Mouse (Mus musculus): ENCODE results near the gene Tmed4. TPM values are rescaled to one million over a fixed set of nuclear protein-coding genes. Genes with fewer than 3 reads are reported as not detected.

The Tmed4 gene
- polyA plus RNA-seq, 1 experiment from 2014 or later = 87.9 TPM

GRCm38 (mm10) chr11:6294632-6295031, 20.0 kb upstream of the Tmed4 start:
- WGBS = 86% methylated on average over 4 of the region's 4 CpGs
- no peak overlapping the region for H3K4me2 ChIP-seq
- no peak overlapping the region for H3K27ac ChIP-seq (ENCODE audit: poor library complexity, severe bottlenecking)
- H3K4me3 ChIP-seq = no peak overlapping the region
- H3K9me3 ChIP-seq (replicated peaks) = no peaks in the 10 kb centered on the region
- no peaks in the 10 kb centered on the region for H3K27me3 ChIP-seq (replicated peaks)
- H3K9ac ChIP-seq = no peak overlapping the region
- peak; percentile 49 for ATAC-seq (ENCODE audit: insufficient number of reproducible peaks, low FRiP score)
- H3K36me3 ChIP-seq = peaks cover 31% of the 10 kb centered on the region
- peaks cover 14% of the 10 kb centered on the region for H3K4me1 ChIP-seq (replicated peaks)

- ATAC-seq (ENCODE audit: insufficient number of reproducible peaks, low FRiP score) = no peak
- no peak overlapping the region; the same call in 1 of the 2 replicates for H3K27ac ChIP-seq (ENCODE audit: poor library complexity, severe bottlenecking)
- no peak overlapping the region for H3K9ac ChIP-seq
- H3K4me1 ChIP-seq (replicated peaks) = peaks cover 14% of the 10 kb centered on the region
- no peak overlapping the region for H3K4me3 ChIP-seq
- 92% methylated on average over 2 of the region's 2 CpGs for WGBS
- peak overlapping the region; percentile 8 for H3K4me2 ChIP-seq
- peaks cover 21% of the 10 kb centered on the region for H3K36me3 ChIP-seq
- H3K27me3 ChIP-seq (replicated peaks) = no peaks in the 10 kb centered on the region
- no peaks in the 10 kb centered on the region for H3K9me3 ChIP-seq (replicated peaks)
Measured at GRCm38 (mm10) chr11:6293601-6294000, 18.9 kb upstream of the Tmed4 start.

- WGBS = 89% methylated on average over 4 of the region's 4 CpGs
- Histone ChIP-seq H3K9me3 (replicated peaks) (no peaks in the 10 kb centered on the region), H3K36me3 (peaks cover 15% of the 10 kb centered on the region), H3K4me2 (peak overlapping the region; percentile 68), H3K27ac (ENCODE audit: poor library complexity, severe bottlenecking) (peak overlapping the region; percentile 94; the same call in 1 of the 2 replicates), H3K4me3 (peak overlapping the region; percentile 83), H3K9ac (no peak overlapping the region), H3K4me1 (replicated peaks) (peaks cover 14% of the 10 kb centered on the region), H3K27me3 (replicated peaks) (no peaks in the 10 kb centered on the region)
- no peak for ATAC-seq (ENCODE audit: insufficient number of reproducible peaks, low FRiP score)
Measured at GRCm38 (mm10) chr11:6292988-6293349, 18.3 kb upstream of the Tmed4 start.

- peak overlapping the region; percentile 68 for H3K4me2 ChIP-seq
- ATAC-seq (ENCODE audit: insufficient number of reproducible peaks, low FRiP score) = peak; percentile 23
- 9% methylated on average over 33 of the region's 33 CpGs for WGBS
- H3K9me3 ChIP-seq (replicated peaks) = no peaks in the 10 kb centered on the region
- peak overlapping the region; percentile 89 for H3K9ac ChIP-seq
- H3K27ac ChIP-seq (ENCODE audit: poor library complexity, severe bottlenecking) = peak overlapping the region; percentile 94
- peaks cover 14% of the 10 kb centered on the region for H3K4me1 ChIP-seq (replicated peaks)
- no peaks in the 10 kb centered on the region for H3K27me3 ChIP-seq (replicated peaks)
- peak overlapping the region; percentile 83 for H3K4me3 ChIP-seq
- H3K36me3 ChIP-seq = peaks cover 9% of the 10 kb centered on the region
Measured at GRCm38 (mm10) chr11:6292116-6292987, 17.7 kb upstream of the Tmed4 start.

GRCm38 (mm10) chr11:6291401-6292115, 16.9 kb upstream of the Tmed4 start, which contains the start of gene Ogdh:
TSS of gene Ogdh (plus strand) at chr11:6291633.
- no peaks in the 10 kb centered on the region for H3K27me3 ChIP-seq (replicated peaks)

GRCm38 (mm10) chr11:6290883-6291282, 16.2 kb upstream of the Tmed4 start:
- Histone ChIP-seq H3K36me3 (no peaks in the 10 kb centered on the region), H3K4me3 (peak overlapping the region; percentile 83), H3K4me1 (replicated peaks) (peaks cover 14% of the 10 kb centered on the region), H3K27ac (ENCODE audit: poor library complexity, severe bottlenecking) (peak overlapping the region; percentile 94), H3K27me3 (replicated peaks) (no peaks in the 10 kb centered on the region), H3K4me2 (peak overlapping the region; percentile 68), H3K9me3 (replicated peaks) (no peaks in the 10 kb centered on the region), H3K9ac (peak overlapping the region; percentile 89)
- no peak for ATAC-seq (ENCODE audit: insufficient number of reproducible peaks, low FRiP score)
- WGBS = 24% methylated on average over 3 of the region's 3 CpGs

More at GRCm38 (mm10) chr11:6291401-6292115, 16.9 kb upstream of the Tmed4 start, which contains the start of gene Ogdh:
- ATAC-seq (ENCODE audit: insufficient number of reproducible peaks, low FRiP score) = peak; percentile 96
- peaks cover 14% of the 10 kb centered on the region for H3K4me1 ChIP-seq (replicated peaks)
- peak within 1 kb of the TSS; percentile 83 for H3K4me3 ChIP-seq
- under 1% methylated on average over 77 of the region's 77 CpGs for WGBS
- peak within 1 kb of the TSS; percentile 89 for H3K9ac ChIP-seq
- H3K4me2 ChIP-seq = peak within 1 kb of the TSS; percentile 68
- H3K36me3 ChIP-seq = peaks cover under 1% of the 10 kb centered on the region; the same call in 1 of the 2 replicates
- H3K27ac ChIP-seq (ENCODE audit: poor library complexity, severe bottlenecking) = peak within 1 kb of the TSS; percentile 94
- no peaks in the 10 kb centered on the region for H3K9me3 ChIP-seq (replicated peaks)

GRCm38 (mm10) chr11:6290138-6290537, 15.5 kb upstream of the Tmed4 start:
- ATAC-seq (ENCODE audit: insufficient number of reproducible peaks, low FRiP score) = no peak
- WGBS = 84% methylated on average over 3 of the region's 3 CpGs
- no peak overlapping the region for H3K9ac ChIP-seq
- no peaks in the 10 kb centered on the region for H3K36me3 ChIP-seq
- no peaks in the 10 kb centered on the region for H3K9me3 ChIP-seq (replicated peaks)
- H3K4me3 ChIP-seq = no peak overlapping the region
- H3K4me2 ChIP-seq = no peak overlapping the region
- no peaks in the 10 kb centered on the region for H3K27me3 ChIP-seq (replicated peaks)
- H3K4me1 ChIP-seq (replicated peaks) = peaks cover 14% of the 10 kb centered on the region
- no peak overlapping the region for H3K27ac ChIP-seq (ENCODE audit: poor library complexity, severe bottlenecking)

- Histone ChIP-seq H3K36me3 (no peaks in the 10 kb centered on the region), H3K4me1 (replicated peaks) (no peaks in the 10 kb centered on the region), H3K27ac (ENCODE audit: poor library complexity, severe bottlenecking) (no peak overlapping the region), H3K9ac (no peak overlapping the region), H3K4me2 (no peak overlapping the region), H3K27me3 (replicated peaks) (no peaks in the 10 kb centered on the region), H3K4me3 (no peak overlapping the region), H3K9me3 (replicated peaks) (peaks cover 9% of the 10 kb centered on the region; the same call in 1 of the 2 replicates)
- 68% methylated on average over 3 of the region's 3 CpGs for WGBS
- ATAC-seq (ENCODE audit: insufficient number of reproducible peaks, low FRiP score) = no peak
Measured at GRCm38 (mm10) chr11:6282940-6283339, 8.3 kb upstream of the Tmed4 start.

GRCm38 (mm10) chr11:6276466-6276865, 1.8 kb upstream of the Tmed4 start:
- peaks cover 17% of the 10 kb centered on the region for H3K4me1 ChIP-seq (replicated peaks)
- H3K27me3 ChIP-seq (replicated peaks) = no peaks in the 10 kb centered on the region
- 80% methylated on average over 3 of the region's 3 CpGs for WGBS
- no peak overlapping the region for H3K4me3 ChIP-seq
- no peak overlapping the region for H3K9ac ChIP-seq
- no peak overlapping the region for H3K27ac ChIP-seq (ENCODE audit: poor library complexity, severe bottlenecking)
- peaks cover 16% of the 10 kb centered on the region for H3K36me3 ChIP-seq
- H3K4me2 ChIP-seq = no peak overlapping the region
- peaks cover 9% of the 10 kb centered on the region; the same call in 1 of the 2 replicates for H3K9me3 ChIP-seq (replicated peaks)
- no peak for ATAC-seq (ENCODE audit: insufficient number of reproducible peaks, low FRiP score)

- Histone ChIP-seq H3K4me1 (replicated peaks) (peaks cover 17% of the 10 kb centered on the region), H3K4me3 (peak overlapping the region; percentile 94), H3K27ac (ENCODE audit: poor library complexity, severe bottlenecking) (no peak overlapping the region), H3K9ac (0 out of 2 replicates have a peak overlapping the region, but pooled peaks have one; percentile 53), H3K9me3 (replicated peaks) (peaks cover 1% of the 10 kb centered on the region; the same call in 1 of the 2 replicates), H3K36me3 (peaks cover 28% of the 10 kb centered on the region), H3K27me3 (replicated peaks) (no peaks in the 10 kb centered on the region), H3K4me2 (peak overlapping the region; percentile 90)
- ATAC-seq (ENCODE audit: insufficient number of reproducible peaks, low FRiP score) = no peak; the same call in 1 of the 2 replicates
- WGBS = 26% methylated on average over 7 of the region's 7 CpGs
Measured at GRCm38 (mm10) chr11:6275094-6275484, 419 bp upstream of the Tmed4 start.

- peak overlapping the region; percentile 94 for H3K4me3 ChIP-seq
- no peaks in the 10 kb centered on the region for H3K9me3 ChIP-seq (replicated peaks)
- H3K27me3 ChIP-seq (replicated peaks) = no peaks in the 10 kb centered on the region
- peaks cover 17% of the 10 kb centered on the region for H3K4me1 ChIP-seq (replicated peaks)
- 57% methylated on average over 11 of the region's 11 CpGs for WGBS
- H3K4me2 ChIP-seq = peak overlapping the region; percentile 90
- H3K27ac ChIP-seq (ENCODE audit: poor library complexity, severe bottlenecking) = no peak overlapping the region
- ATAC-seq (ENCODE audit: insufficient number of reproducible peaks, low FRiP score) = no peak
- H3K9ac ChIP-seq = peak overlapping the region; percentile 97
- H3K36me3 ChIP-seq = peaks cover 28% of the 10 kb centered on the region
Measured at GRCm38 (mm10) chr11:6273607-6274006, 1.1 kb downstream of the Tmed4 start.

All from heart, embryonic 12.5 days (tissue).